Mouse (Mus musculus): ENCODE results near the gene Gm26920.

DNA sequence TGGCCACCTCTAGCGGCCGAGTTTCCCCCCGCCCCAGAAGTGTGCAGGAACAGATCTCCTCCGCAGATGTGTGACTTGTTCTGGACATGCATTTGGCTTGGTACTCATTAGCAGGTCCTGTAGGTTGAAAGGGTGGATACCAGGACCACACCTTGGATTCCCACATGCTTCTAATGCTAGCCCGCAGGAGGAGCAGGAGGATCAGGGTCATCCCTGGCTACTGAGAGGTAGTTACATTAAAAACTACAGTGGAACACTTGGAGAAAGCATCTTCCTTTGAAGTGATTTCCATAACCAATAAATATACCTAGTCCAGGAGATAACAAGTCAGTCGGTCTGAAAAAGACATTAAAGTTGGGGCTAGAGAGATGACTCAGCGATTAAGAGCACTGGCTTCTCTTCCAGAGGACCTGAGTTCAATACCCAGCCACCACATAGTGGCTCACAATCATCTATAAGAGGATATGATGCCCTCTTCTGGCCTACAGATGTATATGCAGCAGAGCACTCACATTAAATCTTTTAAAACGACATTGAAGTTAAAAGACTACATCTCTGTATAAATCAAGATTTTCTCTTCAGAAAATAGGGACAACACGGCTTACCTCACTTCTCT lies 868 bp upstream of the Gm26920 start:
- TF ChIP-seq POLR2A (IDR thresholded peaks at IDR 0.05; ENCODE audit: borderline replicate concordance, extremely low read depth, insufficient read depth, insufficient read length, poor library complexity, severe bottlenecking) = no peak
- TF ChIP-seq CTCF (IDR thresholded peaks at IDR 0.05; ENCODE audit: borderline replicate concordance, extremely low read depth, insufficient read depth, insufficient read length) = peak; percentile 12; the same call in 1 of the 2 replicates
